Mouse (Mus musculus): Measurements from ENCODE around the gene G0s2. TPM values are rescaled to one million over a fixed set of nuclear protein-coding genes. Genes with fewer than 3 reads are reported as not detected.

Gene G0s2
- total RNA-seq (2023), result 1.1 TPM

DNA sequence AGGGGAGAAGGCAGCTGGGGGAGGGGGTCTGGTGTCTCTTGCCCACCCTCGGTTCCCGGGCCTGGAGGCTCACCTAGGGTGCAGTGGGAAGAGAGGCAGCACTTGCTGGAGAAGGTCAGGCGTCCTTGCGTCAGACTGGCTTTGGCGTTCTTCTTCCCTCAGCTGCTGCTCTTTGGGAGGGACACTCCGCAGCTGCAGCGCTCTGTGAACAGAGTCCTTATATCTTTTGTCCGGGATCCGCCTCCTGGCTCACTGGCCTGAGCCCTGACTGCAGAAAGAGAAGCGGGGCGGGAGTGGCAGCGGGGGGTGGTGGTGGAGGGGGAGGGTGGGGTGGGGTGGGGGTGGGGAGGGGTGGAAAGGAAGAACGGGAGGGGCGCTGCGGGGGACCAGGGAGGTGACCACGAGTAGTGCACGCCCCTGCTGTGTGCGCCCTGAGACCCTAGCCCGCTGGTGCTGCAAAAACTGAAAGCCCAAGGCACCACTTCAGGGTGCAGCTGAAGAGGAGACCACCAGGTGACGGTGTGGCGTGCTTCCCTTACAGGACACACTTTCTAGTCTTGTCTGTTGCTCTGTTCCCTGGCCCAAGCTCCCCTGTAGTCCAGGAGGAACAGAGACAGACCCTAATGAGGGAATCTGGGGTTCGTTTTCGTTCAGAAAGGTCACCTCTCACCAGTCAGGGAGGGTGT, at the start of gene G0s2:
TSS of gene G0s2 (minus strand) at position 302 of the 686 bp plus-strand sequence.

DNA sequence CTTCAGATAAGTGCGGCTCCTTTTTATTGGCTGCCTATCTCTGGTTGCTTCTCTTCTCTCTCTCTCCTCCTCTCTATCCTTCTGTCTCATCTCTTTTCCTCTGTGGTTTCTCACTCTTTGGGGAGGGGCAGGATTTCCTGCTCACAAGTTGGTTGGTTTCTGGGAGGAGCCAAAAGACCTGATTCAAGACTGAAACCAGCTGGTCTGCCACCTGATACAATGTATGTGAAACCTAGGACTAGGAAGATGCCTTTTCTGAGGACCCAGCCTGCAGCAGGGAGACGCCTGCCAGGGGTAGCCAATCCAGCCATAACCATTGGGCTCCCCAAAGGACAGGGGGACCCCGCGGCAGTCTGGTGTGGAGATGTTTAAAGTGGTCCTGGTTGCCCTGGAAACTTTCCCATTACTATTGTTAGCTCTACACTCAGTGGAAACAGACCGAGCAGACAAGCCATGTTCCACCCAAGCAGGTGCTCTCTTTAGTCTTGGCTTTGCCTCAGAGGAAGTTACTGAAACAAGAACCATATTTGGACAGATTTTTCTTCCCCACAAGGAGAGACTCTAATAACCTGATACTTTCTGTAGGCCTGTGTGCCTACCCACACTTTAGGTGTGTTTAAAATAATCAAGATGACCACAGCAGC, 8.9 kb downstream of the G0s2 start, which contains the start of gene Hsd11b1:
TSS of gene Hsd11b1 (minus strand) at position 121 of the 644 bp plus-strand sequence.

Other genes with a start within 250 kb of the G0s2 start
- 1.1 TPM for gene Syt14, start 237.4 kb downstream of the G0s2 start, total RNA-seq (2023)
- gene Diexf, start 142.9 kb downstream of the G0s2 start, total RNA-seq (2023), result 58.0 TPM
- gene Irf6, start 120.1 kb downstream of the G0s2 start, total RNA-seq (2023), result 10.1 TPM
- gene A130010J15Rik, start 105.2 kb downstream of the G0s2 start, total RNA-seq (2023), result 4.0 TPM
- gene Traf3ip3, start 71.5 kb downstream of the G0s2 start, total RNA-seq (2023), result 491 TPM
- 14.3 TPM for gene Lamb3, start 65.5 kb downstream of the G0s2 start, total RNA-seq (2023)
- gene Hsd11b1, start 9.1 kb downstream of the G0s2 start, total RNA-seq (2023), result 35.5 TPM
- not detected for gene Camk1g, start 97.1 kb upstream of the G0s2 start, total RNA-seq (2023)